In genomic region chr7:19562643-19563410, GRCm38 (mm10) we compare ENCODE assay signal across 8 mouse cellular contexts. TPM values are rescaled to one million over a fixed set of nuclear protein-coding genes. Genes with fewer than 3 reads are reported as not detected.
DNase-seq lines count a peak whose midpoint lies in the region; ATAC-seq lines count a peak whose summit lies in the region.

TSS of gene Ppp1r37 (minus strand) at chr7:19563076.

- 2% methylated on average over 19 of the region's 19 CpGs for WGBS in heart, embryonic 16.5 days

- H3K4me1 ChIP-seq in heart, embryonic 16.5 days (ENCODE audit: control insufficient read depth, insufficient read depth, low read length) = peaks cover 34% of the 10 kb centered on the region

- H3K27ac ChIP-seq in heart, embryonic 16.5 days (ENCODE audit: low read length) = peak within 1 kb of the TSS; percentile 91

- no peaks in the 10 kb centered on the region for H3K27me3 ChIP-seq in heart, embryonic 16.5 days (ENCODE audit: control insufficient read depth, insufficient read depth, low read length)

- peak within 1 kb of the TSS; percentile 93 for H3K9ac ChIP-seq in heart, embryonic 16.5 days (ENCODE audit: low read length)

- peak; percentile 56 for DNase-seq in cerebellum, adult 11-12 months
- peak; percentile 64 for DNase-seq in Muller cell, postnatal 12 days (ENCODE audit: inconsistent ontology term)
- DNase-seq in kidney, postnatal 36 days = peak; percentile 72
- peak; percentile 50 for DNase-seq in lung, postnatal 36 days
- no peak for DNase-seq in urinary bladder, postnatal 36 days (ENCODE audit: low spot score in 2 of 2)

- ATAC-seq in cerebellum, adult (ENCODE audit: insufficient number of reproducible peaks, low FRiP score, low TSS enrichment) = no peak
- 0 out of 2 replicates have a peak, but pooled peaks have one; percentile 13 for ATAC-seq in erythroblast, adult 5-6 weeks (replicated peaks; ENCODE audit: low FRiP score, poor library complexity, severe bottlenecking)
- ATAC-seq in heart, embryonic 16.5 days (replicated peaks; ENCODE audit: extremely low read depth, insufficient read depth, low FRiP score) = no peak

- H3K4me3 ChIP-seq in heart, embryonic 16.5 days (ENCODE audit: low read length) = peak within 1 kb of the TSS; percentile 89

- peak within 1 kb of the TSS; percentile 90 for H3K4me2 ChIP-seq in heart, embryonic 16.5 days (ENCODE audit: low read depth, low read length)

- peaks cover 15% of the 10 kb centered on the region for H3K36me3 ChIP-seq in heart, embryonic 16.5 days (ENCODE audit: control insufficient read depth, insufficient read depth)

- peaks cover 3% of the 10 kb centered on the region for H3K9me3 ChIP-seq in heart, embryonic 16.5 days (replicated peaks; ENCODE audit: control insufficient read depth, low read length)

RNA-seq across cellular contexts. Expression of gene Ppp1r37, which starts in this region (rescaled TPM):
- 12.5 and 13.3 TPM in 2 replicates for total RNA-seq in erythroblast, adult 5-6 weeks (2015; ENCODE audit: low replicate concordance)
- total RNA-seq in erythroblast, adult 5-6 weeks (2017; ENCODE audit: low replicate concordance) = 22.9 and 37.9 TPM in 2 replicates
- polyA plus RNA-seq in heart, embryonic 16.5 days (2015; fragmentation: Nextera tagmentation; extraction: Ambion mirVana) = 18.2 and 21.1 TPM in 2 replicates

Comparison
In these comparisons a context has a peak if more than half of its experiments do, and no peak if none do; other contexts are left out.
1. DNase-seq: peak in cerebellum, adult 11-12 months (single experiment), Muller cell, postnatal 12 days (single experiment), kidney, postnatal 36 days (2 of 2) and lung, postnatal 36 days (single experiment); none in urinary bladder, postnatal 36 days (0 of 2).